Mouse (Mus musculus) lung, postnatal 25 days (tissue): ENCODE data around the gene Vmn2r82.
"Not testable (repeated sequence)": the region's sequence is repeated elsewhere in the genome, so short reads cannot be mapped to it uniquely, and the experiment has no call there.

ENCODE experiments used
- DNase-seq: peaks from one replicate; pipeline ENCODE4 v3.0.0; 2022; ENCODE audit warnings: low spot score

Gene Vmn2r82

DNA sequence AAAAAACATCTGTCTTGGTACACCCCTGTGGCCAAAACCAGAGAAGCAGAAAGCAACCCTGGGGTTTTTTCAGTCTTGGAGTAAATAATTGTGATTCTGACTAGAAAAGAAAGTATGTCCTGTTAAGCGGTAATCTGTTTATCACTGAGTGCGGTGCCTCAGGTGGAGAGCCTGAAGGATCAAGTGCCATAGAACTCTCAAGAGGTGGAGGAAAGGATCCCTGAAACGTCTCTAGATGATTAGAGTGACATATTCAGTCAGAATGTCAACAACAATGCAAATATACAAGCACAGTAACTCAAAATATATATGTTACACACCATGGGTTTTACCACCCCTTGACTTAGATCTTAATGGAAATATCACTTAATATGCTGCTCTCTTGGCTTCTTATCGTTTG lies at the start of gene Vmn2r82:
Gene Vmn2r82 (plus strand): TSS at position 301 of the 400 bp plus-strand sequence.
- DNase-seq = not testable (repeated sequence)

DNA sequence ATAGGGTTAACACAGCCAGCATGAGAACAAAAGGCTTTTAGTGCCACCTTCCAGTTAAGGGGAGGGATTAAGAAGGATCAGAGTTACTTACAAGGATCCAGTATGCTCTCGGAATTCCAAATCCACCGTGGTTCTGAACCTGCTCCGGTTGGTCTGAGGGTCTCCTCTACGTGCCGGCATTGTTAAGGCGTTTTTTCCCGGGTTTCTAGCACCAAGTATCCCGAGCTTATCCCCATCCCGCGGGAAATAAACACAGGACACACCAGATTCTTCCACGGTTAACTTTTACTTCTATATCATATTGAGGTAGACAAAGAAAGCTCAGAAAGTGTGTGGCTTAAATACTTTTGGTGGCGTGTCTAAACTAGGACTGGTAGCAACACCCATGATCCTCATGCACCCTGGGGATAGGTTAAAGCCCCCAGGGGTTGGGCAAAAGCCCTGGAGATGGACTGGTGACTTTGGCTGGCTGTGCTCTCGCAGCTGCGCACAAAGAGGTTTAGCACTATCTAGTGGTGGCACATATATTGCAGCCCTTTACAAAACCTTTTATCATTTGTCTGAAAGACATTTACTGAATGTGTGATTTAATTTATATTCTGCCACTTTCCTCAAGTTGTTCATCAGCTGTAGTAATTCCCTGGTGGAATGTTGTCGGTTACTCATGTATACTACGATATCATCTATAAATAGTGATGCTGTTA lies 34.1 kb upstream of the Vmn2r82 start:
- not testable (repeated sequence) for DNase-seq

DNA sequence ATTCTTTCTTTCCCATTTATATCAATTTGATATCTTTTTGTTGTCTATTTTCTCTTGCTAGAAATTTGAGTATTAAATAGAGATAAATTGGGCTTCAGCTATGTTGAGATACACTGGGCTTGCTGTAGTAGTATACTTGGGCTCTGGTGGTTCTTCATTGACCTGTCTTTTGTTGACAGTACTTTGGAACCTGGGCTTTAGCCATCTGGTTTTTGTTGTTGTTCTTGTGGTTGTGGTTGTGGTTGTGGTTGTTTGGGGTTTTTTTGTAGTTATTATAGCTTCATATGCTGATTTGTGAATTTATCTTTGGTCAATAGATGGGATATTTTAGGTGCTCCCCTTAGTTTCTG lies 33.6 kb upstream of the Vmn2r82 start:
- no peak for DNase-seq

DNA sequence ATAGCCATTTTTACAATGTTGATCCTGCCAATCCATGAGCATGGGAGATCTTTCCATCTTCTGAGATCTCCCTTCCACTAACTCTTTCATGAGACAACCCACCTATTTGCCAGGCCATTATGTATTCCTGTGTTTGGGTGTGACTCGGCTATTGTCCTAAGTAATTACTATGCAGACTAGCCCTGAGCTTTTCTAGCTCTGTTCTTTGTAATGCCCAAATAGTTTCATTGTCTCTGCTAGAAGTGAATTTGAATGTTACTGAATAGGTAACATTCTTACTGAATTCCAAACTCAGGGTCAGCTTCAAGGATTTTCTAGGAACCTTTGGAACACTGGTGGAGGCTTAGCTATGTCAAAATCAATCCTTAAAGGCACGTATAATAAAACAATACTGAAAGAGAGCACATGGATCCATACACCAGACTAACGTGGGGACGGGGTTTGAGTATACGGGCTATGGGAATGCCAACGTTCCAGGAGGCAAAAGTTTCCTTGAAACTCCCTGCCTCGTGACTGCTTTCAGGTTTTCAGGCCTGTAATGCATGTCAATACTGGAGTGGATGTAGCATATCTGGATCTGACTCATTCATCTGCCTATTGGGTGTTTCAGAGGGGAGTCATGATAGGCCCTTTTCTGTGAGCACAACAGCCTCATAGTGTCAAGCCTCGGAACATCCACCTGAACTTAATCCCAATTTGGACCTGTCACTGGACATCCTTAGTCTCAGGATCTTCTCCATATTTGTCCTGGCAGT lies 43.8 kb downstream of the Vmn2r82 start:
- not testable (repeated sequence) for DNase-seq

DNA sequence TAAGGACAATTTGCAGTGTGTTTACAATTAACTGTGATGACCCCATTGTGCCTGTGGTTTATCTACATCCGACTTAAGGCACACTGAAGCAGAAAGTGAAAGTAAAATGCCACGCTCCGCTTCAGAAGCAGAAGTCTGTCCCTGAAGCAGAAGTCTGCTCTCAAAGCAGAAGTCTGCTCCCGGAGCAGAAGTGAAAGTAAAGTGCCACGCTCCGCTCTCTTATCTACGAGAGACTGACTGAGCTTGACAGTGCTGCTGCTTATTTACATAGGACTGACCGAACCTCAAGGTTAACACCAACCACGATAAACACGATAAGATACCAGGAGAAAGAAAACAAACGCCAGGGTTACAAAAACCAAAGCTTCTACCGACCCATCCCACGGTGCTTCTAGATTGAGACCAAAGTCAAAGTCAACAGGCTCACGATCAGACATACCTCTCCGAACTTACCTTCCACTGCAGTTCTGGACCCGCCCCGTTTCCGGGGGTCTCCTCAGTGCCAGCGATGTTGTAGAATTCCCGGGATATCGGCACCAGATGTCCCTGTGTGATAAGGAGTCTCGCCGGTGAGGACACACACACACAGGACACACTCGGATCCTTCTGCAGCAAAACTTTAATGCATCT lies 60.9 kb downstream of the Vmn2r82 start:
- DNase-seq = peak; percentile 16

DNA sequence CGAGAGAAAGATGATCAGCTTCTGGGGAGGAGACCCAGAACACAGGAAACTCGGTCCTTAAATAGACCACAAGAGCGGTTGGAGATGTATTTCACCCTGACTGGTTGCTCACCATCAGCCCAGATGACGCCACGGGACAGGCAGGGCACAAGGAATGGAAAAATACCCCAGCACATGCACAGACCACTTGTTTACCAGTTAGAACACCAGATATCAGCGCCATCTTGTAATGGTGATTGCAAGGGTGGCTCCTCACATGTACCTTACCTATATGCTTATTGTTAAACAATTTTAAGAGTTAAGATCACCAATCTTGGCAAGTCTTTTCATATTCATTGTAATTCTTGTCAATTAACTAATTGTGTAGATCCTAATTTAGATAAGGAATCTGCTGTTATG lies 61.5 kb downstream of the Vmn2r82 start:
- not testable (repeated sequence) for DNase-seq

DNA sequence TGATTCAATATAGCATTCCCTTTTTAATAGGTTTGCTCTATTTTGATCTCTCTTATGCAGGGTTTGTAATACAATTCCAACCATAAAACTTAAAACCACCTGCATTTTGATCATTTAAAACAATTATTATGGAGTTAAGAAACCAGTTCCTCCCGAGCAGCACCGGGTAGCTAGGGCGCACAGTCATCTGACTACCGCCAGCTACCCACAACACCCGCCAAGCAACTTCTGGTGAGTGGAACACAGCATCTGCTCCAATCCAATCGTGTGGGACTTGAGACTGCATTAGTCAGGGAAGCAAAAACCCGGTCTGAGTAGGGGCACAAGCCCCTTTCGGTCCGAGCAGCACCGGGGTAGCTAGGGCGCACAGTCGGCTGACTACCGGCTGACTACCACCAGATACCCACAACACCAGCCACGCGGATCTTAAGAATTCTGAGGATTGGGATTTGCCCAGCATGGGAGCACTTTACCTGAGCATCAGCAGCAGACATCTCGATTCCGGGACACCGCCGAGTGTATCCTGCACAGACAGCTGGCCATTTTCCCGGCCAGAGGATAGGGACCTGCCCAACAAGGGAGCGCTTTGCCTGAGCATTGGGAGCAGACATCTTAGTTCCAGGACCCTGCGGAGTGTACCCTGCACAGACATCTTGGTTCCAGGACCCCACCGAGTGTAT lies 79.0 kb downstream of the Vmn2r82 start:
- DNase-seq = not testable (repeated sequence)
